Mouse (Mus musculus) MN1 (cell line): ENCODE measurements at regions not wholly inside any gene's neighbourhood (a gene's known extent, or its start where the extent isn't known, plus 50 kb on each side); places are given as distances from the start of the nearest gene placed in this dataset.

Source experiments
- DNase-seq: peaks from one replicate; pipeline ENCODE4 v3.0.0-alpha.2; 2016; ENCODE audit warnings: low spot score

DNA sequence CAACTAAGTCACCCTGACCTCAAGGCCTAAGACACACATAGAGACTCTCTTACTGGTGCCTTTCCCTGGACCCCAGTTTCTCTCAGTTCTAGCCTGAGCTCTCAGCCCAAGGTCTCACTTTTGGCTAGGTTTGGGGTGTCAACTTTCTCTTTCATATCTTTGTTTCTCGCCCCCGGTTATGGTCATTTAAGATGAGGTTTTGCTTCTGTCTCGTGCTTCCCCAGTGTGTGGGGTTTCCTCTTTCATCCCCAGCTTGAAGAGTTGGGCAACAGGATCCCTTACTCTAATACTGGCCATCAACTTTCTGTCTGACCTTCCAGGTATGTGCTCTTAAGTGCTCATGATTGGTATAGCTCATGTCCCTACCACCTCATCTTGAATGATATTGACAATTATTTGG lies 67.5 kb downstream of the Lmo4 start:
- no peak for DNase-seq

- DNase-seq: no peak
These were observed 68.6 kb downstream of the Lmo4 start for GRCm38 (mm10) chr3:144136432-144136831.

GRCm38 (mm10) chr3:144135646-144136045 lies 69.4 kb downstream of the Lmo4 start:
- DNase-seq: no peak

- DNase-seq: no peak
These were observed 77.0 kb downstream of the Lmo4 start for GRCm38 (mm10) chr3:144128042-144128441.

DNA sequence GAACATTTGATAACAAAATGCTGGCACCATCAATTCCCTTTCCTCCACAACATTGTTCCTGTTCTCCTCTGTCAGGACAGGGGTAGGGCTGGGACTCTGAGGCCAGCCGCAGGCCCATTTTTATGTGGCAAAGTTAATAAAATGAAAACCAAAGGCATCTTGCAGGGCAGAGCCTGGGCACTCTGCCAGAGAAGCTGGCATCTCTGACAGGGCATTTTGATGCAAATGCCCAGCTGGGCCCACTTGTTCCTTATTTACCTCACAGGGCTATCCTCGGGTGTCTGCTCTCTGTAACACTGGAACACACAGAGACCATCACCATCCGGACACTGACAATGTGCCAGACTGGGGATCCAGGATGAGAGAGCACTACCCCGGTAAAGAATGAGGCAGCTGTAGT lies 80.7 kb downstream of the Lmo4 start:
- peak; percentile 18 for DNase-seq

DNA sequence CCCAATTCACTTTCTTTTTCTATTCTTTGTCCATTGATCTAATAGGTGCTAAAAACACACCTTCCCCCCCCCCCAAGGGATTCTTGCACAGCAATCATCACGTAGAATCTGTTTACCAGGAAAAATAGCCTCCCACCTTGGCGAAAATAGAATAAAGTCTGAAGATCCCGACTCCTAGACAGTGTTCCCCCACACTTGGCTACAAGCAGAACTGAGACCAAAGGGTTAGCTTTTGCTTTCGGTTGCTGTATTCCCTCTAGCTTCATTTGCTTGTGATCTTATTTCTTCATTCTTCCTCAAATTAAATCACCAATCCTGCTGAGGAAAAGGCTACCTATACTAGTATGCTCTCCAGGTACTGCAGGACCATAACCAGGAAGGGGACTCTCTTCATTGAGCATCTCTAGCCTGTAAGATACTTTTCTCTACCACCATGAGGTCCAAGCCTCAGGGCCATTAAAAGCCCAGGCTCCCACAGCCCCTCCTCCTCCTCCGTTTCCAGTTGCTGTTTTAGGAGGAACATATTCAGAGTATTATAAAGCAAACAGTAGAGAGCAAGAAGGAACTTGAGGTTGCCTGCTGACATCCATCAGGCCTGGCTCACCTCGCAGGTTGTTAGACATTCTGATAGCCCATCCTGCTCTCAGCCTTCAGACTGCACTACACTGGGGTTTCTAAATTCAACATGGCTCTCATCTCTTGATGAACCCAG lies 81.5 kb downstream of the Lmo4 start:
- no peak for DNase-seq

- DNase-seq: no peak
These were observed 85.9 kb downstream of the Lmo4 start for GRCm38 (mm10) chr3:144119076-144119475.

DNA sequence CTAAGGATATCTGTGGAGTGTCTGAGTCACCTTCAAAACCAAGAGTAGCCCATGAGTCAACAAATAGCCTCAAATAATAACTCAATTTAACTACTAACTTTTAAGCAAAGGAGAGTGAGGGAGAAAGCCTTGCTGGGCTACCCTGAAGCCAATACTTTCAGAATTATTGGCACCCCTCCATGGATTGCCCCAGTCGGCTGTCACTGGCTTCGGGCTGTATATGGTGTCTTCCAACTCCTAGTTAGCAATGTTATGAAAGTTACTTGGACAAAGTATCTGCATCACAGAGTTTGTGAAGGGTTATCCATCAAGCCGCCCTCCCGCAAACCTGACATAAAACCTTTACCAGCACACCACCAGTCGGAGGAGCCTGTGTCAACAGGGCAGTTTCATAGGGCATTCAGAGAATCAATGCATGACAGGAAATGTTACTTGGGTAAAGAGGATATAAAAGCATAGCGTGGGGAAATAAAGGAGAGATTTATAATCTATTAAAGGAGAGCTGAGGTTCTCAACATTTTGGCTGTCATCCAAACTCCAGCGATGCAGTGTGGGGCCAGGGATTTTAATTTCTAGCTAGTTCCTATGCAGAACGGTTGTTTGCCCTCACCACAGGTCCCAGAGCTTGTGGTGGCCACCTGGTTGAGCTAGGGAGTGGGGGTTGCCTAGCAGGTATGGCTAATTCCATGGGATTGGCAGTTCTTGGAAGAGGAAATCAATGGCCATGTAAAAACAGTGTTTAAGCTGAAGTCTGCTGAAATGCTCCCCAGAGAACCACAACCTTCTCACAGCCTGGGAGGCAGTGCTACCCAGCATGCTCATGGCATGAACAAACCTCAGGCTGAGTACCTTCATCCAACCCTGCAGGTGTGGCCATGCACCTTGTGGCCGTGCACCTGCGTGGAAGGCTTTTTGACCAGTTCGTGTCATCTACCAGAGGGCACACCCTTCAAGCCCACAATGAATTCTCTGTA lies 91.1 kb downstream of the Lmo4 start:
- DNase-seq: no peak

DNA sequence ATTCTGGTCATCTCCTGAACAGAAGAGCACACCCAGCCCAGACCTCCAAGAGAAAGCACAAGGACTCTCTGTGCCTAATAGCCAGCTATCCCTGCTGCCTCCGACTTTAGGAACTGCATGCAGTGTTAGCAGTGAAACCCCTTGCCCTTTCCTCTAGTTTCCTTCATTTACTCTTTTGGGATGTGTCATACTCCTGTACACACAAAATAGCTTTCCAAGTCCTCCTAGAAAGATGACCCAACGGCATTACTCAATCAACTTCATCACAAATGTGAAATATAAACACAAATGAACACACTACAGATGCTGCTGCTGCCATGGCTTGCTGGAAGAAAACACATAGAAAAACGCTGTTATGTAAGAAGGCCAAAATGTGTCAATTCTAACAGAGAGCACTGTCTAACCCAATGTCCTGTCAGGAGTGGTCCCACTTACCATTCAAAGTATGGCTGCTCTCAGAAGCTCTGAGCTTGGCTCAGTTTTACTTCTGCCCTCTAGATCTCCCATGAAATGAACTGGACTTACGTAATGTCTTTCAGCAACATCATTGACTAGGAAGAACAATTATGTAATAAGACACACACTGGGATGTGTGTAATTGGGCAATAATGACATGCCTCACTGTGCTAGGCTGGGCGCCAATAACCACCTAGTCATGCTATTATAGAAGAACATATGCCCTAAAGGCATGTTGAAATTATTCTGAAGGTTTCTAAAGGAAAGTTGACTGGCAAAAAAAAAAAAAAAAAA lies 94.5 kb downstream of the Lmo4 start:
- no peak for DNase-seq

GRCm38 (mm10) chr3:144109769-144110168 lies 95.3 kb downstream of the Lmo4 start:
- no peak for DNase-seq

DNA sequence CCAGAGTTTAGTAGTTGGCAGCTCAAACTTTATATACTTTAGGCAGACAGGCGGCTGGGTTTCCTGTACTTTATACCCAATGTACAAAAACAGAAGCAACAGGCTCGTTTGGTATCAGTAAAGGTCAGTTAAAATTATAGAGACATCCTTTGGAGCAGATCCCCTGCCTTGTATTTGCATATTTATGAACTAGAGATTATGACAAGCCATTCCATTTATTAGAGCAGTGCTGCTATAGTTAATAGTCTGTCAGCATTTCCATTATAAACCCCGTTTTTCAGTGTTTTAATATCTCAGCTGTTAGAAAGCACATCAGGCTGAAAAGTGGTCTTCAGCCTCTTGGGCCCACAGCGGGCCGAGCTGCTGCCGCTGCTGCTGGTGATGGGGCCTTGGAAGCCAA lies 96.7 kb downstream of the Lmo4 start:
- DNase-seq: no peak

DNA sequence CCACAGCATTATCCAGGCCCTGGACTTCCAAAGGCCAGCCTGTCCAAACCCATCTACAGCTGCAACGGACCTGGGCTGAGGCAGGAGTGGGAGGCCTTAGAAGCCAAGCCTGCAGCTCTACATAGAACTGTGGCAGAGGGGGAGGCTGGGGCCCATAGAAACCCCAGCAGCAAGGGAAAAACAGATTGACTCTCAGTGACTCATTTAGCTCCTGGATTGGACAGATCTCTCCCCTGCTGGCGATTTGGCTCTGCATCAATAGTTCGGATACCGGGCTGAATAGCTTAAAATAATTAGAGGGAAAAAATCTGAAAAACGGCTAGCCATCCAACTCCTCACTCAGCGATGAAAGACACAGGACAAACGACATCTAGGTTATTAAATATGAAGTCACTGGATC lies 97.4 kb downstream of the Lmo4 start:
- DNase-seq: no peak

DNA sequence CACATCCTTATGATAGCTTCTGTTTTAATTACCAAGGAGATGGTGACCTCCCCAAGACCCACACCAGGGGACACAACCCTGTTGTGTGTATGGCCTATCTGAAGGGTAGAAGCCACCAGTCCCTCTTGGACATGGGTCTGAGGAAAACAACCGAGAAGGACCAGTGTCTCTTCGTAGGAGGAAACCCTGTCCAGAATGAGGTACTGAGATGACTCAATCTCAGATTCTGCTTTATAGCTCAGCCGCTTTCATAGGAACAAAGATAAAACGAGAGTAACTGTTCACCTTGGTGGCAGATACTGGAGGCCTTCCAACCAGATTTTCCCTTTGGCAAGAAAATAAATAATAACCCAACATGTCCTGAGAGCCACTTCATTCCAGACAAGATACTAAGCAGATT lies 100.7 kb downstream of the Lmo4 start:
- DNase-seq: no peak

DNA sequence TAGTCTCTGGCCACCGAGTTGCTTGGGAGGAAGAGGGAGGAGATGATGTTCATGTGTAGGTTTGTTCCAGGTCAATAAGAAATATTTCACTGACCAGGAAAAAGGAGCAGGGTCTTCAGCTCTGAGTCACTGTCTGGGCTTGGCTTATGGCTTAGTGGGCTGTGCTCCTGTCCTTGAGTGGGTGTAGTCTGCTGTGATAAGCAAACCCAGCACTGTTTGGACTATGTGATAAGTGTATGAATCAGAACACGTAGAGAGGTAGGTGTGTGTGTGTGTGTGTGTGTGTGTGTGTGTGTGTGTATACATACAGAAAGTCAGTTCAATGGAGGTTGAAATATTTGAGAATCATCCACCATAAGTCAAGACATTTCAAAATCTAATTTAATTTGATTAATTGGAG lies 105.6 kb downstream of the Lmo4 start:
- DNase-seq: no peak

- no peak for DNase-seq
These were observed 106.3 kb downstream of the Lmo4 start for GRCm38 (mm10) chr3:144098762-144099161.

DNA sequence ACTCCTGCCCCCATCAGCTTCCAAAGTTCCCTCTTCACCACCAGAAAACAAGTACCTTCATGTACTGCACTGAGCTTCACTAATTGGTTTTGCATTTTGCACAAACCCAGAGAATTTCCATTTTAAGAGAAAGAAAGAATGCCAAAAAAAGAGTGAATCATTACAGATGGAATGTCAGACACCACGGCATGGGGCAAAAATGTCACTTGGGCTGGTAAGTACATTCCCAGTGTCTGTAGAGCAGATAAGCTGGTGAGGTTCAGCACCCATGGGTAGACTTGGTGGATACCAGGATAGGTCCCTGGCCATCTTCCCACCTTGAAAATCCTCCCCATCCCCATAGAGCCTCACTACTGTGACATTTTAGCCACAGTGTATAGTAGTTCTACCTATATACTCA lies 113.8 kb downstream of the Lmo4 start:
- no peak for DNase-seq

DNA sequence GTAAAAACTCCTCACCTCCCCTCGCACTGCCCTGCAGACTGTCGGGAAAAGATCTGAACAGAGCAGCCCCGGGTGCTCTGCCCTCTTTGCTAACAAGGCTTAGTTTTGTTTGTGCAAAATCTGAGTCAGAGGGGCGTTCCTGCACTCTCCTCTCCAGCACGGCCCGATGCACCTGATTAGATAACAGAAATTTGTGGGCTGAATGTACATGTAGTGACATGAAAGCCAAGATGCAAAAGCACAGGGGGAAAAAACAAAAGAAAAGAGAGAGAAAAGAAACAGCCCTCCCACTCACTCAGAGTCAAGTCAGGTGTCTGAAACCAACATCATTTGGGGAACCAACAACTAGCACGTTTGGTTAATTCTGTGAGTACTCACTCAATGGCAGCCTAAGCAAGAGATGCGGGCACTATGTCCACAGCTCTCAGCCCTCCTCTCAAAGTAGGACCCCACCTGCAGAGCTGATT lies 115.2 kb downstream of the Lmo4 start:
- no peak for DNase-seq

DNA sequence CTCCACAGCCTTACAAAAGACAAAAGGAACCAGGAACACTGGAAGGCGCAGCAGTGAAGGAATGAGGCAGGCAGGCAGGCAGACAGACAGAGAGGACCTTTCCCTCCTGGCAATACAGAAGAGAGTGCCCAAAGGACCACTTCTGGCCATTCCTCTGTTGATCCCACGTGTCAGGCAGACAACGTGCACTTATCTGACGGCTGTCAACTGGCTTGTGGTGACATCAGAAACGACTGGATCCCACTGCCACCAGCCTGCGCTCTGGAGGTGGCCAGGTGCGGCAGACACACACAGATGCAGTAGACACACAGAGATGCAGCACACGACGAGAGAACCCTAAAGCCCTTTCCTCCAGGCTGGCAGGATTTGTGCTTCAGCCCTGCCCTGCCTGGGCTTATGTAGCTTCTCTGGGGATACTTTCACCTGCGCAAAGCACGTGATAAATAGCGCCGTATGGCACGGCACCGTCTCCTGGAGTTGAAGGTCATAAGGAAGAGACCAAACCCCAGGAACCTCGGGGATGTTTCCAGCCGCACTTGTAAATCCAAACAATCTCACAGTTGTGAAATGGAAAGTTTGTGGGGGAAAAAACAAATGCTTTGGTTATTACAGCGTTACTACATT lies 116.6 kb downstream of the Lmo4 start:
- DNase-seq: no peak

- DNase-seq: no peak
These were observed 117.2 kb downstream of the Lmo4 start for GRCm38 (mm10) chr3:144087771-144088170.

- no peak for DNase-seq
These were observed 118.8 kb downstream of the Lmo4 start for GRCm38 (mm10) chr3:144086176-144086575.

- no peak for DNase-seq
These were observed 125.1 kb downstream of the Lmo4 start for GRCm38 (mm10) chr3:144079960-144080359.
